Mouse (Mus musculus): ENCODE measurements around the gene Whamm.

DNA sequence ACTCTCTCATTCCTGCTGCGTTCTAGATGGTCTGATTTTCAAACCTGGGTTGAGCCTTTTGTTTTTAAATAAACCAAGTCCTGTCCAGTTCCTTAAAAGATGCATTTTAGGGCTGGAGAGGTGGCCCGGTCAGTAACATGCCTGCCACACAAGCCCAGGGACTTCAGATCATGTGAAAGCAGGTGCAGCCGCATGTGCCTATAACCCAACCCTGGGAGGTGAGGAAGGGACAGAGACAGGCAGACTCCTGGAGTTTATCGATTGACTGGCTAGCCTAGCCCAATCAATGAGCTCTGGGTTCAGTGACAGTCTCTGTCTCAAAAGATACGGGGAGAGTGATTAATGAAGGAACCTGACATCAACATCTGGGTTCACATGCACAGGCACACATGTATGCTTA lies 9.9 kb upstream of the Whamm start:
- TF ChIP-seq CTCF (conservative IDR thresholded peaks at IDR 0.05; ENCODE audit: low read length) (no peak), NANOG (IDR thresholded peaks at IDR 0.05; ENCODE audit: borderline replicate concordance, low read length) (no peak), POU5F1 (IDR thresholded peaks at IDR 0.05; ENCODE audit: borderline replicate concordance, low read length) (no peak)
